Mouse (Mus musculus): ENCODE data around the gene Mfsd8.
"Not testable (repeated sequence)": the region's sequence is repeated elsewhere in the genome, so short reads cannot be mapped to it uniquely, and the experiment has no call there.

GRCm38 (mm10) chr3:40845521-40845920 is 1.2 kb downstream of the Mfsd8 start:
- TF ChIP-seq CTCF (IDR thresholded peaks at IDR 0.05; ENCODE audit: control insufficient read depth, insufficient read depth, insufficient read length); MYOG (IDR thresholded peaks at IDR 0.05; ENCODE audit: control insufficient read depth, extremely low read depth, insufficient read length); MAX (IDR thresholded peaks at IDR 0.05); MYOD1 (IDR thresholded peaks at IDR 0.05; ENCODE audit: control insufficient read depth, insufficient read length, low read depth); FOSL1 (IDR thresholded peaks at IDR 0.05; ENCODE audit: insufficient read depth, low read length, poor library complexity, severe bottlenecking); USF1 (IDR thresholded peaks at IDR 0.05; ENCODE audit: low read depth): not testable (repeated sequence)

All from C2C12 (cell line).